Mouse (Mus musculus) ES-Bruce4 (cell line): ENCODE results near the gene Setd2. TPM values are rescaled to one million over a fixed set of nuclear protein-coding genes. Genes with fewer than 3 reads are reported as not detected.
A peak's percentile ranks its signal among the peaks of the same experiment; 100 is the strongest.

Experiments used
- H3K27ac ChIP-seq: 2 replicates; pipeline ENCODE4 v1.5.1; 2012; ENCODE audit warnings: low read length, inconsistent platforms; ENCODE audit not compliant: insufficient read depth
- H3K27me3 ChIP-seq: 2 replicates; pipeline ENCODE4 v1.6.1; 2012; ENCODE audit warnings: mild to moderate bottlenecking, low read length, inconsistent platforms; ENCODE audit not compliant: control insufficient read depth, poor library complexity, insufficient read depth, severe bottlenecking
- H3K36me3 ChIP-seq: 2 replicates; pipeline ENCODE4 v1.6.1; 2012; ENCODE audit warnings: inconsistent platforms, mild to moderate bottlenecking, low read length, moderate library complexity; ENCODE audit not compliant: control insufficient read depth, poor library complexity, insufficient read depth, severe bottlenecking
- H3K4me1 ChIP-seq: one replicate; pipeline ENCODE4 v1.8.1; 2011; ENCODE audit warnings: low read length; ENCODE audit not compliant: control insufficient read depth, insufficient read depth
- H3K4me3 ChIP-seq: 2 replicates; pipeline ENCODE4 v1.5.1; 2011; ENCODE audit warnings: low read depth, mild to moderate bottlenecking, low read length
- H3K9ac ChIP-seq: 2 replicates; pipeline ENCODE4 v1.6.1; 2012; ENCODE audit warnings: low read depth, mild to moderate bottlenecking, inconsistent platforms; ENCODE audit not compliant: poor library complexity, severe bottlenecking
- H3K9me3 ChIP-seq: replicated peaks from 2 replicates; pipeline ENCODE4 v1.6.1; 2012; ENCODE audit warnings: mild to moderate bottlenecking, low read length, inconsistent platforms; ENCODE audit not compliant: control insufficient read depth, poor library complexity, insufficient read depth, severe bottlenecking
- CTCF ChIP-seq: IDR thresholded peaks from one replicate; pipeline ENCODE4 v1.8.1; 2011; ENCODE audit warnings: low read depth, low read length
- EP300 ChIP-seq: IDR thresholded peaks from 2 replicates; pipeline ENCODE4 v1.6.1; 2011; ENCODE audit warnings: low read depth, low read length; ENCODE audit not compliant: insufficient read depth
- POLR2A ChIP-seq: IDR thresholded peaks from one replicate; pipeline ENCODE4 v1.8.1; 2011; ENCODE audit warnings: low read length; ENCODE audit not compliant: insufficient read depth
- polyA plus RNA-seq: library from polyadenylated mRNA; stranded (reverse); fragments of >200 nt; gene quantifications from 2 replicates; pipeline ENCODE4 v1.2.4, GENCODE M21; 2011; ENCODE audit warnings: low read depth; ENCODE audit not compliant: missing spikeins, insufficient read depth, insufficient read length

Gene Setd2
- polyA plus RNA-seq, 1 experiment = 86.0 TPM

- H3K9ac ChIP-seq = no peak overlapping the region
- no peaks in the 10 kb centered on the region for H3K36me3 ChIP-seq
- TF ChIP-seq POLR2A = no peak
- TF ChIP-seq CTCF = no peak
- no peak for TF ChIP-seq EP300
- no peaks in the 10 kb centered on the region for H3K9me3 ChIP-seq
- no peak overlapping the region for H3K4me3 ChIP-seq
- no peaks in the 10 kb centered on the region for H3K27me3 ChIP-seq
- peak overlapping the region; percentile 46; the same call in 1 of the 2 replicates for H3K27ac ChIP-seq
- no peaks in the 10 kb centered on the region for H3K4me1 ChIP-seq
Observed at GRCm38 (mm10) chr9:110660208-110660607, 127.8 kb downstream of the Setd2 start.

- TF ChIP-seq EP300 = no peak
- TF ChIP-seq POLR2A = no peak
- no peak for TF ChIP-seq CTCF
- Histone ChIP-seq H3K9ac (no peak overlapping the region), H3K27me3 (no peaks in the 10 kb centered on the region), H3K9me3 (no peaks in the 10 kb centered on the region), H3K36me3 (no peaks in the 10 kb centered on the region), H3K27ac (no peak overlapping the region), H3K4me1 (no peaks in the 10 kb centered on the region), H3K4me3 (no peak overlapping the region)
Observed at GRCm38 (mm10) chr9:110660856-110661612, 128.6 kb downstream of the Setd2 start.

- TF ChIP-seq CTCF (no peak), EP300 (no peak), POLR2A (no peak)
- no peak overlapping the region for H3K9ac ChIP-seq
- H3K27me3 ChIP-seq = no peaks in the 10 kb centered on the region
- no peaks in the 10 kb centered on the region for H3K4me1 ChIP-seq
- H3K9me3 ChIP-seq = no peaks in the 10 kb centered on the region
- no peak overlapping the region for H3K27ac ChIP-seq
- H3K36me3 ChIP-seq = no peaks in the 10 kb centered on the region
- no peak overlapping the region for H3K4me3 ChIP-seq
Observed at GRCm38 (mm10) chr9:110662844-110663243, 130.4 kb downstream of the Setd2 start.

- Histone ChIP-seq H3K9ac (no peak overlapping the region), H3K4me3 (no peak overlapping the region), H3K27me3 (no peaks in the 10 kb centered on the region), H3K4me1 (no peaks in the 10 kb centered on the region), H3K27ac (no peak overlapping the region), H3K9me3 (no peaks in the 10 kb centered on the region), H3K36me3 (no peaks in the 10 kb centered on the region)
- no peak for TF ChIP-seq CTCF
- TF ChIP-seq POLR2A = no peak
- TF ChIP-seq EP300 = no peak
Observed at GRCm38 (mm10) chr9:110665912-110666311, 133.5 kb downstream of the Setd2 start.

GRCm38 (mm10) chr9:110666374-110666773 lies 134.0 kb downstream of the Setd2 start:
- H3K27ac ChIP-seq = no peak overlapping the region

GRCm38 (mm10) chr9:110667219-110667836 lies 134.9 kb downstream of the Setd2 start:
- no peaks in the 10 kb centered on the region for H3K36me3 ChIP-seq
- no peak overlapping the region for H3K9ac ChIP-seq
- no peak overlapping the region for H3K4me3 ChIP-seq
- H3K27ac ChIP-seq = no peak overlapping the region
- H3K27me3 ChIP-seq = no peaks in the 10 kb centered on the region
- no peaks in the 10 kb centered on the region for H3K4me1 ChIP-seq
- TF ChIP-seq EP300 (no peak), POLR2A (no peak), CTCF (no peak)
- H3K9me3 ChIP-seq = no peaks in the 10 kb centered on the region

More at GRCm38 (mm10) chr9:110666374-110666773, 134.0 kb downstream of the Setd2 start:
- Histone ChIP-seq H3K36me3 (no peaks in the 10 kb centered on the region), H3K4me1 (no peaks in the 10 kb centered on the region), H3K27me3 (no peaks in the 10 kb centered on the region), H3K9ac (no peak overlapping the region), H3K4me3 (no peak overlapping the region), H3K9me3 (no peaks in the 10 kb centered on the region)
- no peak for TF ChIP-seq CTCF
- TF ChIP-seq POLR2A = no peak
- no peak for TF ChIP-seq EP300

Other genes with a start within 250 kb of the Setd2 start
- gene Elp6, start 227.4 kb upstream of the Setd2 start, polyA plus RNA-seq = 8.5 and 9.0 TPM in 2 replicates
- 25.8 and 35.7 TPM in 2 replicates for gene Scap, start 199.3 kb upstream of the Setd2 start, polyA plus RNA-seq
- gene Ptpn23, start 124.4 kb upstream of the Setd2 start, polyA plus RNA-seq = 38.9 and 41.7 TPM in 2 replicates
- gene Ngp, start 112.8 kb upstream of the Setd2 start, polyA plus RNA-seq = not detected in 2 replicates
- gene Klhl18, start 55.9 kb upstream of the Setd2 start, polyA plus RNA-seq = 6.2 and 7.0 TPM in 2 replicates
- 1.2 TPM in 2 replicates for gene Kif9, start 55.6 kb upstream of the Setd2 start, polyA plus RNA-seq
- gene Nradd, start 91.9 kb downstream of the Setd2 start, polyA plus RNA-seq = 43.5 and 48.0 TPM in 2 replicates
- 10.3 and 11.6 TPM in 2 replicates for gene Nbeal2, start 121.6 kb downstream of the Setd2 start, polyA plus RNA-seq
- gene Ccdc12, start 123.9 kb downstream of the Setd2 start, polyA plus RNA-seq = 33.5 and 40.5 TPM in 2 replicates
- gene Myl3, start 209.3 kb downstream of the Setd2 start, polyA plus RNA-seq = 2.2 and 4.1 TPM in 2 replicates
- 3.4 and 4.6 TPM in 2 replicates for gene Pth1r, start 214.5 kb downstream of the Setd2 start, polyA plus RNA-seq